Mouse (Mus musculus) G1E-ER4 (cell line): ENCODE measurements around the gene Mettl26. TPM values are rescaled to one million over a fixed set of nuclear protein-coding genes. Genes with fewer than 3 reads are reported as not detected.

Experiments used
- GATA1 ChIP-seq: IDR thresholded peaks from one replicate; pipeline ENCODE4 v1.8.0; 2012; ENCODE audit warnings: low read length, inconsistent platforms
- polyA plus RNA-seq: library from polyadenylated mRNA; stranded (reverse); fragments of >175 nt; gene quantifications from 2 replicates; pipeline ENCODE4 v1.2.3, GENCODE M21; 2012

Gene Mettl26
- polyA plus RNA-seq, 1 experiment = 82.1 TPM

GRCm38 (mm10) chr17:25883268-25883667 is 8.4 kb downstream of the Mettl26 start:
- no peak for TF ChIP-seq GATA1

GRCm38 (mm10) chr17:25883824-25884223 is 8.9 kb downstream of the Mettl26 start:
- no peak for TF ChIP-seq GATA1

DNA sequence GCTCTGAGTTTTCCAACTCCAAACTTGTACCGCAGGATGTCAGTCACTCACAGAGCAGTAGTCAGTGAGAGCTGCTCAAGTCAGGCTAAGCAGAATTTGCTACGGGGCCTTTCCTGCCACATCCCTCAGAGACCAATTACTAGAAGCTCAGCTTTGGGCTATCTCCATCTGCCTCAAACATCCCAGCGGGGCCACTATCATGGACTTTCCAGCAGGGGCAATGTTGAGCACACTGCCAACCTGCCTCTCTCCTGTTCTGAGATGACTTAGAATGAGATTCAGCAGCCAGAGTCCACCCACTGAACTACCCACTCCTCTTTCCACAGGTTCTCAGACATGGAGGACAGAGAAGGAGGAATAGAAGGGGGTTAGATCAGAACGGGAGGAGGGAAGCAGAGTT is 10.8 kb downstream of the Mettl26 start:
- TF ChIP-seq GATA1 = no peak

DNA sequence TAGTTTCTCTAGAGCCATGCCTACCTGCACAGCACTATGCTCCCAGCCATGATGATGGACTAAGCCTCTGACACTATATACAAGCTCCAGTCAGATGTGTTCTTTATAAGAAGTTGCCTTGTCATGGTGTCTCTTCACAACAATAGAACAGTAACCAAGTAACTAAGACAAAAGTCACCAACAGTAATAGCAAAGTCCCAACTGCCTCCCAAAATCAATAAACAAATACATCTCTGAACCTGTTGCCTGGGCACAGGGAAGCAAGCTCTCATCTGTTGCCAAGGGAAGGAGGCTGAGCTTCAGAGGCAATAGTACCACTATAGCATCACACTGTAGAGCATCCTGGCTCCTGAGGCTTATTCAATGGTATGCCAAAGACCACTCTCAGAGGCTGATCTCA is 11.9 kb downstream of the Mettl26 start:
- TF ChIP-seq GATA1 = no peak

DNA sequence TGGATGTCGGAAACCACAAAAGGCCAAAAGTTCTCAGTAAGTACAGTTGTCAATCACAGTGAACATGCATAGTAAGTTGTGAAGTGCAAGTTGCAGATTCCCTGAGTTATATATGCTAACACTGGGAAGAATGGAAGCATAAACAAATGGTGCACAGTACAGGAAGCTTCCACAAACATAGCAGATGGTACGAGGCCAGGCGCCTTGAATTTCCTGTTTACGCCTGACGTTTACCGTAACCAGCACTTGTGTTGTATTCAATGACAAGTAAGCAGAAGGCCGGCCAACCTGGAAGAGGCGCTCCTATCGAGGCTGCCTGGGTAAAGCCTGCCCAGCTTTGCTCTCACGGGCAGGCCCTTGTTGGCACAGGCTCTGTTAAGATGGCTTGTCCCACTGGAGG is 12.6 kb downstream of the Mettl26 start:
- TF ChIP-seq GATA1 = no peak

DNA sequence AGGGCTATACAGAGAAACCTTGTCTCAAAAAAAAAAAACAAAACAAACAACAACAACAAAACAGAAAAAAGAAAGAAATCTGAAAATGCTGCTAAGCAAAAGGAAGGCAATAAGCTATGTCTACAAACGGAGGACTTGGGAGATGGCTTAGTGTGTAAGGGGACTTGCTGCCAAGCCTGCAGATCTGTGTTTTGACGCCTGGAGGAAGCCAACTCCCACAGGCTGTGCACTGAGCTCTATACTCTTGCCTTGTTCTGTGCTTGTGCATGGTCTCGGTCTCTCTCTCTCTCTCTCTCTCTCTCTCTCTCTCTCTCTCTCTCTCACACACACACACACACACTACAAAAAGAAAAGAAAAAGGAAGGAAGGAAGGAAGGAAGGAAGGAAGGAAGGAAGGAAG is 14.0 kb downstream of the Mettl26 start:
- TF ChIP-seq GATA1 = no peak

GRCm38 (mm10) chr17:25893975-25894617 is 19.2 kb downstream of the Mettl26 start:
- no peak for TF ChIP-seq GATA1

- no peak for TF ChIP-seq GATA1
Measured at GRCm38 (mm10) chr17:25895415-25895814, 20.5 kb downstream of the Mettl26 start.

- no peak for TF ChIP-seq GATA1
Measured at GRCm38 (mm10) chr17:25895891-25896290, 21.0 kb downstream of the Mettl26 start.

- no peak for TF ChIP-seq GATA1
Measured at GRCm38 (mm10) chr17:25900193-25900592, 25.3 kb downstream of the Mettl26 start.

DNA sequence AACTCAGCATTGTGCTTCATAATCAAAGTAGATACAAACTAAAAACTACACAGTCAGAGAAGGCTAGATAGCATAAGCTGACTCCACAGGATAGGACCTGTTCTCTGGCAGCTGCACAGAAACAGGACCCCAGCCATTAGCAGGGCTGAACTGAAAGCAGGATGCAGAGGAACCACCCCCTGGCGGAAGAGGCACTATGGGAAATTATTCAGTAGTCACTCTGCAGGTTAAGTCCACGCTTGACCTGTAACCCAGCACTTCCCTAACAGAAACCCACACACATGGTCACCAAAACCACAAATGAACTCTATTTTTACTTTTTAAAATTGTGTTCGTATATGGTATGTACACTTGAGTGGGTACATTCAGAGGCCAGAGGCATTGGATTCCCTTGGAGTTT is 28.2 kb downstream of the Mettl26 start:
- no peak for TF ChIP-seq GATA1

- TF ChIP-seq GATA1 = no peak
Measured at GRCm38 (mm10) chr17:25907640-25908039, 32.8 kb downstream of the Mettl26 start.

DNA sequence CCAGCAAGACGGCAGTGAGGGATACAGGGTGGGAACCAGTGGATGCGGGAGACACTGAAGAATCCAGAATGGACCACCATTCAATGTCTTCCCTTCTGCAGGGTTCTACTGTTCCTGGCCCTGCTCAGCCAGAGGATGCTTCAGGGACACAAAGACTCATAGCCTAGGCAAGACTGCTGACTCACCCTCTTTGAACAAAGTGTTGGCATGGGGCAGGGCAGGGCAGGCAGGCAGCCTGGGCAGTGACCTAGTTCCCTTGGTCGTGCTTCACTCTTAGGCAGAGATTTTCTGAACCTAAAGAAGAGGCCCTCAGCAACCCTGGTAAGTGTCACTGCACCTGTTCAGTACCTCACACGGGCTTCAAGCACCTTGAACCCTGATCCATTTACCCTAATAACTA is 36.9 kb downstream of the Mettl26 start:
- TF ChIP-seq GATA1 = no peak

- TF ChIP-seq GATA1 = no peak
Measured at GRCm38 (mm10) chr17:25913186-25913876, 38.5 kb downstream of the Mettl26 start.

- TF ChIP-seq GATA1 = peak; percentile 43
Measured at GRCm38 (mm10) chr17:25913877-25914275, 39.0 kb downstream of the Mettl26 start.

GRCm38 (mm10) chr17:25914295-25914694 is 39.4 kb downstream of the Mettl26 start:
- TF ChIP-seq GATA1 = no peak

- no peak for TF ChIP-seq GATA1
Measured at GRCm38 (mm10) chr17:25916931-25917647, 42.2 kb downstream of the Mettl26 start.
